Mouse (Mus musculus) neural tube, embryonic 15.5 days (tissue): ENCODE measurements at regions not wholly inside any gene's neighbourhood (a gene's known extent, or its start where the extent isn't known, plus 50 kb on each side); places are given as distances from the start of the nearest gene placed in this dataset.

Source experiments
- ATAC-seq: fragments of 200-750 bp; cut with Nextera tagmentation; 2 replicates; pipeline ENCODE4 v1.8.0; 2017; ENCODE audit warnings: mild to moderate bottlenecking, moderate TSS enrichment, moderate library complexity; ENCODE audit not compliant: low FRiP score
- H3K27ac ChIP-seq: fragments of 300-500 bp; sonication (generic); replicated peaks from 2 replicates; pipeline ENCODE4 v1.5.1; 2015; ENCODE audit warnings: mild to moderate bottlenecking, inconsistent platforms
- H3K27me3 ChIP-seq: fragments of 300-500 bp; sonication (generic); replicated peaks from 2 replicates; pipeline ENCODE4 v1.6.1; 2015; ENCODE audit warnings: inconsistent platforms
- H3K36me3 ChIP-seq: fragments of 300-500 bp; sonication (generic); 2 replicates; pipeline ENCODE4 v1.6.1; 2015; ENCODE audit warnings: inconsistent platforms
- H3K4me1 ChIP-seq: fragments of 300-500 bp; sonication (generic); 2 replicates; pipeline ENCODE4 v1.6.1; 2015; ENCODE audit warnings: inconsistent platforms
- H3K4me2 ChIP-seq: fragments of 300-500 bp; sonication (generic); 2 replicates; pipeline ENCODE4 v1.6.1; 2015; ENCODE audit warnings: inconsistent platforms, mild to moderate bottlenecking, moderate library complexity
- H3K4me3 ChIP-seq: fragments of 300-500 bp; sonication (generic); replicated peaks from 2 replicates; pipeline ENCODE4 v1.5.1; 2015; ENCODE audit warnings: mild to moderate bottlenecking, inconsistent platforms
- H3K9ac ChIP-seq: fragments of 300-500 bp; sonication (generic); replicated peaks from 2 replicates; pipeline ENCODE4 v1.6.1; 2015; ENCODE audit warnings: mild to moderate bottlenecking, inconsistent platforms
- H3K9me3 ChIP-seq: fragments of 300-500 bp; sonication (generic); replicated peaks from 2 replicates; pipeline ENCODE4 v1.6.1; 2016; ENCODE audit warnings: inconsistent platforms
- WGBS: fragments of 180-500 bp; shearing (Covaris S2); methylation state at CpG from one replicate; pipeline ENCODE4 v1.1.7; 2015; ENCODE audit warnings: mixed read lengths; 5-methylcytosine and 5-hydroxymethylcytosine counted together

DNA sequence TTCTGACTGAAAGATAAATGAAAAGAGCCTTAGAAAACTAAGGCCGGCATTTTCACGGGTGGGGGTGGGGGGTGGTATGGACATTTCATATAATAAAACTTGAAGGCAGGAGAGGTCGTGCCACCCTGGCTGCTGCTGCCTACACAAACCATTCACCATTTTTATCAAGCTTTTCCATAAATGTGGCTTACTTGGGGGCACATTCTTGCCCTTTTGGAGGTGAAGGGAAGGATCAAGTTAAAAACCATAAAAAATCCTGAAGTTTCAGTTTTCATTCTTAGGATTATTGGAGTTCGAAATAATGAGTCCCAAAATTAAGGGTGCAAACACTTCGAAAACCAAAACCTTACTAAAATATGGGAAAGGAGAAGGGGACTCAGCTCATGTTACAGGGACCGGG, 95.1 kb upstream of the Hmga2 start:
- Histone ChIP-seq H3K4me1 (no peaks in the 10 kb centered on the region), H3K4me3 (no peak overlapping the region), H3K36me3 (no peaks in the 10 kb centered on the region), H3K27me3 (no peaks in the 10 kb centered on the region), H3K9ac (no peak overlapping the region), H3K27ac (no peak overlapping the region), H3K4me2 (no peak overlapping the region), H3K9me3 (no peaks in the 10 kb centered on the region)
- ATAC-seq = no peak
- whole genome bisulfite sequencing = 27% methylated on average over 6 of the region's 6 CpGs

- WGBS = 86% methylated on average over 4 of the region's 4 CpGs
- no peak for ATAC-seq
These were observed 89.7 kb upstream of the Hmga2 start for GRCm38 (mm10) chr10:120565992-120566391.

GRCm38 (mm10) chr10:120564859-120565258, 88.6 kb upstream of the Hmga2 start:
- no peak for ATAC-seq
- H3K4me1 ChIP-seq = peaks cover 8% of the 10 kb centered on the region
- H3K27me3 ChIP-seq = no peaks in the 10 kb centered on the region
- peak overlapping the region; percentile 45 for H3K4me2 ChIP-seq
- H3K36me3 ChIP-seq = no peaks in the 10 kb centered on the region
- H3K9ac ChIP-seq = no peak overlapping the region
- H3K27ac ChIP-seq = no peak overlapping the region
- H3K9me3 ChIP-seq = no peaks in the 10 kb centered on the region
- 17% methylated on average over 14 of the region's 14 CpGs for WGBS
- H3K4me3 ChIP-seq = peak overlapping the region; percentile 5

More at GRCm38 (mm10) chr10:120565992-120566391, 89.7 kb upstream of the Hmga2 start:
- Histone ChIP-seq H3K27me3 (no peaks in the 10 kb centered on the region), H3K4me2 (no peak overlapping the region), H3K36me3 (no peaks in the 10 kb centered on the region), H3K27ac (no peak overlapping the region), H3K4me3 (no peak overlapping the region), H3K4me1 (peaks cover 8% of the 10 kb centered on the region), H3K9ac (no peak overlapping the region), H3K9me3 (no peaks in the 10 kb centered on the region)

DNA sequence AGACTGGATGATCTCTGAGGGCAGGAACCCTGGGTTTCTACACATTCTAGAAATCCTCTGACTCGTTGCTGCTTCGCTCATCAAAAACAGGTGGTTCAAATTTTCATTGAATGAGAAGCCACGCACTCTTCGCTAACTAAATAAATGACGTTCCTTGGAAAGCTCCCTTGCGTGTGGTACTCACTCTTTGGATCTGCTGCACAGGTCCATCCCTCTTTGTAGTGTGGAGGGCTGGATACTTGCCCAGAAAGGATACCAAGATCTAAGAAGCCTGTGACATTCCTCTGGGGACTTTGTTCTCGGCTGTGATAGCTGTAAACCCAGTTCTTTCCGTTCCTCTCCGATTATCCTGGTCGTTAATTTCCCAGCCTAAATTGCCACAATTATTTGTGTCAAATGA, 87.7 kb upstream of the Hmga2 start:
- Histone ChIP-seq H3K9me3 (no peaks in the 10 kb centered on the region), H3K4me1 (peaks cover 8% of the 10 kb centered on the region), H3K27me3 (no peaks in the 10 kb centered on the region), H3K36me3 (no peaks in the 10 kb centered on the region), H3K4me2 (no peak overlapping the region; the same call in 1 of the 2 replicates), H3K4me3 (no peak overlapping the region), H3K27ac (no peak overlapping the region), H3K9ac (no peak overlapping the region)
- no peak for ATAC-seq
- WGBS = 24% methylated on average over 10 of the region's 10 CpGs

DNA sequence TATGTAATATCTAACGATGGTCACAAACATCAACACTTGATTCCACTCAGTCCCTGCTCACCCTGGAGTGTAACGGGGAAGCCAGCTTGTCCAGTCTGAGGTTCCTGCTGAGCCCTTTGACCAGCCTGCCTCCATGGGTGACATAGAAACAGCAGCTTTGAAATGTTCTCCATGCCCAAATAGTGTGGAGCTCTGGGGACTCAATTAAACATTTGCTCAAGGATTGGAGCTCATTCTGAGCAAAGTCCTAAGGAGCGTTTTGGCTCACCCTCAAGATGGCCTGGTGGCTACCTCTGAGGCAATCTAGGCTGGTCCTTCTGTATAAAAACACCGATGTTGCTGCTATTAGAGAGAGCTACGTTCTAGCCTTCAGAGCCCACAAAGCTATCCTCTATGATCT, 85.6 kb upstream of the Hmga2 start:
- H3K9me3 ChIP-seq = no peaks in the 10 kb centered on the region
- ATAC-seq = no peak
- H3K4me2 ChIP-seq = no peak overlapping the region
- no peaks in the 10 kb centered on the region for H3K27me3 ChIP-seq
- WGBS = 95% methylated on average over 5 of the region's 5 CpGs
- no peak overlapping the region for H3K27ac ChIP-seq
- H3K9ac ChIP-seq = no peak overlapping the region
- no peaks in the 10 kb centered on the region for H3K36me3 ChIP-seq
- H3K4me1 ChIP-seq = peaks cover 8% of the 10 kb centered on the region
- no peak overlapping the region for H3K4me3 ChIP-seq

GRCm38 (mm10) chr10:120557850-120558447, 81.7 kb upstream of the Hmga2 start:
- Histone ChIP-seq H3K4me2 (no peak overlapping the region), H3K4me1 (peaks cover 4% of the 10 kb centered on the region), H3K9ac (no peak overlapping the region), H3K4me3 (no peak overlapping the region), H3K27me3 (0 out of 2 replicates have a peak, but pooled peaks cover 4% of the 10 kb centered on the region), H3K27ac (no peak overlapping the region), H3K36me3 (no peaks in the 10 kb centered on the region), H3K9me3 (no peaks in the 10 kb centered on the region)
- no peak for ATAC-seq
- 69% methylated on average over 10 of the region's 10 CpGs for WGBS

- Histone ChIP-seq H3K27ac (no peak overlapping the region), H3K4me1 (peaks cover 19% of the 10 kb centered on the region), H3K4me3 (no peak overlapping the region), H3K4me2 (no peak overlapping the region), H3K9me3 (no peaks in the 10 kb centered on the region), H3K27me3 (0 out of 2 replicates have a peak, but pooled peaks cover 4% of the 10 kb centered on the region), H3K9ac (no peak overlapping the region), H3K36me3 (no peaks in the 10 kb centered on the region)
- ATAC-seq = no peak
- WGBS = 93% methylated on average over 9 of the region's 9 CpGs
These were observed 79.8 kb upstream of the Hmga2 start for GRCm38 (mm10) chr10:120556116-120556515.

- Histone ChIP-seq H3K36me3 (no peaks in the 10 kb centered on the region), H3K9ac (peak overlapping the region; percentile 43; the same call in 1 of the 2 replicates), H3K4me1 (peaks cover 19% of the 10 kb centered on the region), H3K9me3 (no peaks in the 10 kb centered on the region), H3K4me3 (peak overlapping the region; percentile 53), H3K27me3 (0 out of 2 replicates have a peak, but pooled peaks cover 7% of the 10 kb centered on the region), H3K27ac (no peak overlapping the region), H3K4me2 (peak overlapping the region; percentile 99)
- WGBS = under 1% methylated on average over 16 of the region's 16 CpGs
- peak; percentile 17; the same call in 1 of the 2 replicates for ATAC-seq
These were observed 76.8 kb upstream of the Hmga2 start for GRCm38 (mm10) chr10:120553097-120553453.

DNA sequence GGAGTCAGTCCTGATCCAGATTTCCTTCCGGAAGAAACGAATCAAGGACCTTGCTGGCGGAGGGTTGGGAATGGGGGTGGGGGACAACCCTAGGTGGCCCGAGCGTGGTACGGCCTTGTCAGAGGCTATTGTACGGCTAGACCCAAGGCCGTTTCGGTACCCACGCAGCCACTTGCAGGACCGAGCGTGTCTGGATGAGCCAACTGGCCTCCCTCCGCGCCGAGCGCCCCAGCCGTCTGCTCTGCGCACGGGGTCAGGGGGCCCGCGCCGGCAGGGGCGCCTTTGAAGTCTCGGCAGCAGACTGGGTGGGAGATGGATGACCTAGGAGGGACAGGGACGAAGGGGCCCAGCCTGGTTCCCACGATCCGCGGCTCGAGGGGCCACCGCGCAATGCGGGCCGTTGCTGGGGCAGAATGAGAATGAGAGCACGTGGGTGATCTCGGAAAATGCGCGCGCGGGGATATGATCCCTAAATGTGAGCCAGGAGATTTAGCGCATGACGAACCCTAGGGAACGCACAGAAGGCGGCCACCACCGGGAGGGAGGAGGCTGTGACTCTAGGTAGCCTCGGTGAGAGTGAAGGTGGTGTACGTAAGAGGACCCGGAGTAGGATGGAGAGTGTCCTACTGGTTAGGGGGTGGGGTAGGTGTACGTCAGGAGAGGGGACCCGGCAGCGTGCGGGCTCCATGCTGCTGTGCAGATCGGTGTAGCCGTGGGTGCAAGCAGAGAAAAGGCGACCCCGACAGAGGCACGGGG, 76.2 kb upstream of the Hmga2 start:
- WGBS = under 1% methylated on average over 56 of the region's 56 CpGs
- H3K4me1 ChIP-seq = peaks cover 19% of the 10 kb centered on the region
- 0 out of 2 replicates have a peak overlapping the region, but pooled peaks have one; percentile 37 for H3K27ac ChIP-seq
- H3K9me3 ChIP-seq = no peaks in the 10 kb centered on the region
- no peaks in the 10 kb centered on the region for H3K36me3 ChIP-seq
- H3K27me3 ChIP-seq = 0 out of 2 replicates have a peak, but pooled peaks cover 7% of the 10 kb centered on the region
- H3K4me2 ChIP-seq = peak overlapping the region; percentile 99
- H3K9ac ChIP-seq = peak overlapping the region; percentile 43
- H3K4me3 ChIP-seq = peak overlapping the region; percentile 53
- peak; percentile 75 for ATAC-seq

GRCm38 (mm10) chr10:120551851-120552281, 75.6 kb upstream of the Hmga2 start:
- Histone ChIP-seq H3K9ac (peak overlapping the region; percentile 43; the same call in 1 of the 2 replicates), H3K36me3 (no peaks in the 10 kb centered on the region), H3K4me1 (peaks cover 19% of the 10 kb centered on the region), H3K9me3 (no peaks in the 10 kb centered on the region), H3K4me3 (peak overlapping the region; percentile 53), H3K27ac (no peak overlapping the region), H3K4me2 (peak overlapping the region; percentile 99), H3K27me3 (0 out of 2 replicates have a peak, but pooled peaks cover 7% of the 10 kb centered on the region)
- under 1% methylated on average over 18 of the region's 18 CpGs for WGBS
- ATAC-seq = no peak; the same call in 1 of the 2 replicates

- H3K9ac ChIP-seq = no peak overlapping the region
- no peak overlapping the region for H3K4me2 ChIP-seq
- H3K27me3 ChIP-seq = 0 out of 2 replicates have a peak, but pooled peaks cover 3% of the 10 kb centered on the region
- H3K27ac ChIP-seq = no peak overlapping the region
- no peaks in the 10 kb centered on the region for H3K36me3 ChIP-seq
- ATAC-seq = no peak
- H3K9me3 ChIP-seq = no peaks in the 10 kb centered on the region
- WGBS = 90% methylated on average over 11 of the region's 11 CpGs
- H3K4me1 ChIP-seq = peaks cover 6% of the 10 kb centered on the region; the same call in 1 of the 2 replicates
- H3K4me3 ChIP-seq = no peak overlapping the region
These were observed 70.9 kb upstream of the Hmga2 start for GRCm38 (mm10) chr10:120547164-120547563.

DNA sequence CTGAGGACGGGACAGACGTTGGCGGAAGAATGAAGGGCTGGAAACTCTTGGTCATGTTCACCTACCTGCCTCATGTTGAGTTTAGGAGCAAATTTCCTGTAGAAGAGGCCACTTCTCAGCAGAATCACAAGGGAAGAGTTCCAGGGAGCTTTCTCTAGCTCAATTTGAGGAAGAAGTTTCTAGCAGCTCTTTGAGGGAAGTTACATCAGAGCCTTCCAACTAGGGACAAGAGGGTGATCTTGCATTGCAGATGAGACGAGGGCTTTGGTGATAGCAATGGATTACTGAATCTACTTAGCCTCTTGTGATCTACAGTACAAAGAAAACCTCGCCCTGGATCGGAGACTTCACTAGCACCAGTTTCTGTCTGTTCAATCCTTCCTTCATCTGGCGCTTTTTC, 65.3 kb upstream of the Hmga2 start:
- Histone ChIP-seq H3K27me3 (no peaks in the 10 kb centered on the region), H3K9me3 (no peaks in the 10 kb centered on the region), H3K27ac (no peak overlapping the region), H3K9ac (no peak overlapping the region), H3K4me2 (no peak overlapping the region), H3K4me3 (no peak overlapping the region), H3K4me1 (no peaks in the 10 kb centered on the region), H3K36me3 (no peaks in the 10 kb centered on the region)
- ATAC-seq = no peak
- 92% methylated on average over 7 of the region's 7 CpGs for WGBS
